Mouse (Mus musculus): ENCODE data around the gene Nrxn3.

GRCm38 (mm10) chr12:89554171-89554570 lies 831.5 kb downstream of the Nrxn3 start:
- no peak for TF ChIP-seq POLR2A (IDR thresholded peaks at IDR 0.05; ENCODE audit: insufficient read length, low read depth)
- TF ChIP-seq POLR2AphosphoS2 (IDR thresholded peaks at IDR 0.05; ENCODE audit: insufficient read length, low read depth) = no peak
- TF ChIP-seq MYOD1 (IDR thresholded peaks at IDR 0.05; ENCODE audit: control insufficient read depth in 1 of 3, insufficient read length in 2 of 3, low read depth in 2 of 3) = no peak
- no peak for TF ChIP-seq MAX (IDR thresholded peaks at IDR 0.05; ENCODE audit: low read depth)
- TF ChIP-seq TCF12 (IDR thresholded peaks at IDR 0.05; ENCODE audit: insufficient read depth, poor library complexity, severe bottlenecking) = no peak
- no peak for TF ChIP-seq MYOG (IDR thresholded peaks at IDR 0.05; ENCODE audit: control insufficient read depth in 1 of 3, insufficient read depth in 1 of 3, insufficient read length in 2 of 3, low read depth in 2 of 3)
